Mouse (Mus musculus) liver, embryonic 14.5 days (tissue): ENCODE measurements at regions not wholly inside any gene's neighbourhood (a gene's known extent, or its start where the extent isn't known, plus 50 kb on each side); places are given as distances from the start of the nearest gene placed in this dataset.

Experiments used
- ATAC-seq: fragments of 200-750 bp; cut with Nextera tagmentation; 2 replicates; pipeline ENCODE4 v1.8.0; 2017; ENCODE audit warnings: moderate number of reproducible peaks, mild to moderate bottlenecking, moderate library complexity; ENCODE audit not compliant: insufficient read depth
- DNase-seq, 3 experiments: peaks; one replicate each; pipeline ENCODE4 v3.0.0-alpha.2; 2012 to 2013; ENCODE audit warnings: low read depth in 3 of 3, low spot score in 3 of 3
- H3K27ac ChIP-seq: fragments of 300-500 bp; sonication (generic); 2 replicates; pipeline ENCODE4 v1.5.1; 2014; ENCODE audit warnings: moderate library complexity, mild to moderate bottlenecking, control low read depth, inconsistent platforms
- H3K27me3 ChIP-seq: fragments of 300-500 bp; sonication (generic); 2 replicates; pipeline ENCODE4 v1.6.1; 2014; ENCODE audit warnings: mild to moderate bottlenecking, low read length, moderate library complexity; ENCODE audit not compliant: control insufficient read depth, insufficient read depth
- H3K36me3 ChIP-seq: fragments of 300-500 bp; sonication (generic); replicated peaks from 2 replicates; pipeline ENCODE4 v1.6.1; 2014; ENCODE audit warnings: low read depth; ENCODE audit not compliant: control insufficient read depth, insufficient read depth
- H3K4me1 ChIP-seq, 2 experiments: fragments of 200-500 bp in 1 of 2; fragments of 300-500 bp in 1 of 2; sonication (generic) in 1 of 2; replicated peaks; 2 replicates each; pipeline ENCODE4 v1.6.1; 2012 to 2014; ENCODE audit warnings: antibody characterized with exemption in 1 of 2, inconsistent platforms in 1 of 2, low read length in 1 of 2; ENCODE audit not compliant: control insufficient read depth in 2 of 2, insufficient read depth in 2 of 2
- H3K4me2 ChIP-seq: fragments of 300-500 bp; sonication (generic); 2 replicates; pipeline ENCODE4 v1.6.1; 2014; ENCODE audit warnings: low read depth, mild to moderate bottlenecking, control low read depth, moderate library complexity
- H3K4me3 ChIP-seq, 2 experiments: fragments of 200-500 bp in 1 of 2; fragments of 300-500 bp in 1 of 2; sonication (generic) in 1 of 2; 2 replicates each; pipeline ENCODE4 v1.5.1; 2012 to 2014; ENCODE audit warnings: low read depth in 2 of 2, low read length in 2 of 2, mild to moderate bottlenecking in 2 of 2, control low read depth in 1 of 2, inconsistent platforms in 1 of 2, moderate library complexity in 1 of 2; ENCODE audit not compliant: insufficient read depth in 1 of 2
- H3K9ac ChIP-seq: fragments of 300-500 bp; sonication (generic); replicated peaks from 2 replicates; pipeline ENCODE4 v1.6.1; 2014; ENCODE audit warnings: mild to moderate bottlenecking, control low read depth, moderate library complexity
- H3K9me3 ChIP-seq: fragments of 300-500 bp; sonication (generic); 2 replicates; pipeline ENCODE4 v1.6.1; 2016; ENCODE audit warnings: low read length, mixed read lengths; ENCODE audit not compliant: control insufficient read depth
- CTCF ChIP-seq: IDR thresholded peaks from 2 replicates; pipeline ENCODE4 v1.5.1; 2016; ENCODE audit warnings: antibody characterized with exemption, low read depth, control low read depth
- EP300 ChIP-seq: IDR thresholded peaks from 2 replicates; pipeline ENCODE4 v1.6.1; 2016; ENCODE audit warnings: antibody characterized with exemption, low read depth
- WGBS: fragments of 180-500 bp; shearing (Covaris S2); extraction: QIAGEN DNeasy Blood & Tissue Kit; methylation state at CpG from one replicate; pipeline ENCODE4 v1.1.7; 2014; ENCODE audit not compliant: insufficient replicate concordance; 5-methylcytosine and 5-hydroxymethylcytosine counted together

DNA sequence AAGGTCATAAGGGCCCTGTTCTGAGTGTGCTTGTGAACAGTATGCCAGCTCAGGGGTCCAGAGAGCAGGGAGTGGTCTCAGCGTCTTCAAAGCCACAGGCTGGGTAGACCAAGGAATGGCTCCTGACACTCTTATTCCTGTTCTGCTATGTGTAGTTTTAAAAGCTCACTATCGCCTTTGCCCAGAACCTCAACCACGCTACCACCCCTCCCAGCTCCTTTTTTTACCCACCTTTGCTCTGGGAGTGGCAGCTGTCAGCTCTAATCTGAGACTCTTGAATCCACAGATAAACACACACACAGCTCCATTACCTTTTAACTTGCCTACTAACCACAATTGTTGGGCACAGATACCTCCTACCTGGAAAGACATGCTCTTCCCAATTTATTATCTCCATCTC lies 71.8 kb upstream of the Arhgap5 start:
- Histone ChIP-seq H3K4me3 (no peak overlapping the region), H3K9ac (no peak overlapping the region), H3K36me3 (no peaks in the 10 kb centered on the region), H3K27ac (no peak overlapping the region), H3K4me1 (no peaks in the 10 kb centered on the region), H3K4me2 (no peak overlapping the region), H3K27me3 (no peaks in the 10 kb centered on the region), H3K9me3 (no peaks in the 10 kb centered on the region)
- WGBS: 46% methylated on average over 3 of the region's 3 CpGs
- TF ChIP-seq CTCF (no peak), EP300 (no peak)
- no peak for DNase-seq
- no peak for ATAC-seq

DNA sequence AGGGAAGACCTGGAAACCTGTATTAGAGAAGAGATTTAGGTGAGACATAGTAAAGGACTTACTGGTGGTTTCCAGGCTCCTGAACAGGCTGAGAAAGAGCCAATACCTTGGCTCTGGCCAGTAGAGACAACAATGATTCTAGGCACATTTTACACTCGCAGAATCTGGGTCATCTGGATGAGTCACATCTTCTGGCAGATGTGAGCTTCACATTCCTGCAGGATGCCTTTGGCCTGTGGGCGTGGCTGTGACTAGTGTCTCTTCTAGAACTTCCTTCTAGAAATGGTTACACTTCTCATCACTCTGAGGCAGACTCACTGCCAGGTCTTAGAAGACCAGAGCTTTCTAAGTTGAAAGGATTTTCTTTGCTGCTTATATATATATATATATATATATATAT lies 69.8 kb upstream of the Arhgap5 start:
- no peaks in the 10 kb centered on the region for H3K27me3 ChIP-seq
- ATAC-seq (no peak), DNase-seq (no peak)
- H3K4me2 ChIP-seq: no peak overlapping the region
- WGBS: 39% methylated on average over 2 of the region's 2 CpGs
- H3K9me3 ChIP-seq: no peaks in the 10 kb centered on the region
- H3K36me3 ChIP-seq: no peaks in the 10 kb centered on the region
- no peak overlapping the region for H3K27ac ChIP-seq
- no peaks in the 10 kb centered on the region for H3K4me1 ChIP-seq
- TF ChIP-seq EP300: no peak
- no peak for TF ChIP-seq CTCF
- H3K4me3 ChIP-seq: no peak overlapping the region
- no peak overlapping the region for H3K9ac ChIP-seq

DNA sequence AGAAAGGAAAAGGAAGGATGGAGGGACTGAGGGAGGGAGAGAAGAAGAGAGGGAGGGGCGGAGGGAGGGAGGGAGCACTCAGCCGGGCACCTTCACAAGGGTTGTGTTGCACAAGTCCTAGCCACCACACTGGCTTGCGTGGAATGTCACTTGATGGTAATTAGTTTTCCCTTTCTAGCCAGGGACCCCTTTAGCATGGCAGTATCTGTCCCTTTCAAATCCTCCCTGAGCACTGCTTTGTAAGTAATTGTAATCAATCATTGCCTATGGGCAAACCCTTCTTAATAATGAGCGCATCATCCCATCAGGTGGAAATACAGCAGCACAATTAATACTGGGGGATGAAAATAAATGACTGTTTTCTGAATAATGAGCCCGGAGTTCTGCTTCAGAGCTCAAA lies 68.5 kb upstream of the Arhgap5 start:
- DNase-seq (no peak), ATAC-seq (no peak)
- Histone ChIP-seq H3K36me3 (no peaks in the 10 kb centered on the region), H3K4me2 (no peak overlapping the region), H3K9ac (no peak overlapping the region), H3K9me3 (no peaks in the 10 kb centered on the region), H3K27me3 (no peaks in the 10 kb centered on the region), H3K4me1 (no peaks in the 10 kb centered on the region), H3K4me3 (no peak overlapping the region), H3K27ac (no peak overlapping the region)
- no peak for TF ChIP-seq CTCF
- TF ChIP-seq EP300: no peak
- WGBS: 72% methylated on average over 5 of the region's 5 CpGs

DNA sequence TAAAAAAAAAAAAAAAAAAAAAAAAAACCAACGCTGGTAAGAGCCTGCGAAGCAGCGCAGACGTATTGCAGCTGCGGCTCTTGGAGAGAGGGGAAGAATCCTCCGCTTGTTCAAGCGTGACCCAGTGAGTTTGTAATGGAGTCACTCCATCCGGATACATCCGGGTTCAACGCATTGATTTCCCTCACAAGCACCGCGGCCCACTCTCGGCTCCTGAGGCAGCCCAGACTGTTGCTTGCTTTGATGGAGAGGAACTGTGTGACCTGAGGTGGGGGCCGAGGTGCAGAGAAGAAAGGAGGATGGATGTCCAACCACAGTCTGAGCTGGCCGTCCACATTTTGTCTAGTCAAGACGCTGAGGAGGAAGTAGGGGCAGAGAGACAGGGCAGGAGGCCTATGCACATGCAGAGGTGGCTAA lies 68.0 kb upstream of the Arhgap5 start:
- Histone ChIP-seq H3K4me1 (no peaks in the 10 kb centered on the region), H3K36me3 (no peaks in the 10 kb centered on the region), H3K9ac (no peak overlapping the region), H3K9me3 (no peaks in the 10 kb centered on the region), H3K4me3 (no peak overlapping the region), H3K27me3 (no peaks in the 10 kb centered on the region), H3K4me2 (no peak overlapping the region), H3K27ac (no peak overlapping the region)
- DNase-seq: no peak
- ATAC-seq: no peak
- 72% methylated on average over 16 of the region's 16 CpGs for WGBS
- TF ChIP-seq CTCF (no peak), EP300 (no peak)

DNA sequence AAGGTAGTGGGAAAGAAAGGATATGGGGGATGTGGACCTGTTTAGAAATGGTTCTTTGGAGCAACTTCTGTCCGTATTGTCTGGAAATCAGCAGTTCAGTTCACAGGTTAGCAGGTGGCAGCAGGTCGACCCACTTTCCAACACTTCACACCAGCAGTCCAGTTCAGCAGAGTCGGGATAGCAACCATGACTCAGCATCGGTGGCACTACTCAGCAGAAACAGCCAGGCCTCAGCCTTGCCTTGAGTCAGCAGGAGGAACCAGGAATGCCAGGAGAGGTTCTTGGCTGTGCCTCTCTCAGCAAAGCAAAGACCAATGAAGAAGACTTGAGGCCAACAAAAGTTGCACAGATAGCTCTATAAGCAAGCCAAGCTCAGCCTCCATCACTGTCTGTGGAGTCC lies 66.8 kb upstream of the Arhgap5 start:
- no peak overlapping the region for H3K9ac ChIP-seq
- no peaks in the 10 kb centered on the region for H3K36me3 ChIP-seq
- no peak overlapping the region for H3K4me3 ChIP-seq
- WGBS: 57% methylated on average over 4 of the region's 4 CpGs
- no peak overlapping the region for H3K27ac ChIP-seq
- H3K9me3 ChIP-seq: no peaks in the 10 kb centered on the region
- DNase-seq: no peak
- H3K4me2 ChIP-seq: no peak overlapping the region
- no peak for TF ChIP-seq EP300
- no peak for TF ChIP-seq CTCF
- H3K4me1 ChIP-seq: no peaks in the 10 kb centered on the region
- ATAC-seq: no peak
- H3K27me3 ChIP-seq: no peaks in the 10 kb centered on the region
